Mouse (Mus musculus) heart, embryonic 11.5 days (tissue): ENCODE measurements at regions not wholly inside any gene's neighbourhood (a gene's known extent, or its start where the extent isn't known, plus 50 kb on each side); places are given as distances from the start of the nearest gene placed in this dataset.

Experiments used
- ATAC-seq: fragments of 200-750 bp; cut with Nextera tagmentation; replicated peaks from 2 replicates; pipeline ENCODE4 v1.8.0; 2017; ENCODE audit warnings: moderate library complexity; ENCODE audit not compliant: insufficient number of reproducible peaks, low FRiP score, low TSS enrichment
- H3K27ac ChIP-seq: fragments of 300-500 bp; sonication (generic); 2 replicates; pipeline ENCODE4 v1.5.1; 2014; ENCODE audit warnings: mild to moderate bottlenecking, low read depth, low read length
- H3K27me3 ChIP-seq: fragments of 300-500 bp; sonication (generic); 2 replicates; pipeline ENCODE4 v1.6.1; 2014; ENCODE audit warnings: mild to moderate bottlenecking, low read length, mixed read lengths; ENCODE audit not compliant: control insufficient read depth, insufficient read depth
- H3K36me3 ChIP-seq: fragments of 300-500 bp; sonication (generic); 2 replicates; pipeline ENCODE4 v1.6.1; 2014; ENCODE audit warnings: mild to moderate bottlenecking, low read length, moderate library complexity, mixed read lengths; ENCODE audit not compliant: control insufficient read depth, insufficient read depth
- H3K4me1 ChIP-seq: fragments of 300-500 bp; sonication (generic); 2 replicates; pipeline ENCODE4 v1.6.1; 2014; ENCODE audit warnings: low read length; ENCODE audit not compliant: control insufficient read depth, insufficient read depth
- H3K4me2 ChIP-seq: fragments of 300-500 bp; sonication (generic); 2 replicates; pipeline ENCODE4 v1.6.1; 2014; ENCODE audit warnings: mild to moderate bottlenecking, moderate library complexity
- H3K4me3 ChIP-seq: fragments of 300-500 bp; sonication (generic); 2 replicates; pipeline ENCODE4 v1.5.1; 2014; ENCODE audit warnings: low read depth, low read length
- H3K9ac ChIP-seq: fragments of 300-500 bp; sonication (generic); 2 replicates; pipeline ENCODE4 v1.6.1; 2014; ENCODE audit warnings: mild to moderate bottlenecking, low read depth, low read length, moderate library complexity
- H3K9me3 ChIP-seq: fragments of 300-500 bp; sonication (generic); replicated peaks from 2 replicates; pipeline ENCODE4 v1.6.1; 2016; ENCODE audit warnings: low read length; ENCODE audit not compliant: control insufficient read depth
- WGBS: fragments of 180-500 bp; shearing (Covaris S2); extraction: QIAGEN DNeasy Blood & Tissue Kit; methylation state at CpG from one replicate; pipeline ENCODE4 v1.1.7; 2014; ENCODE audit not compliant: insufficient replicate concordance; 5-methylcytosine and 5-hydroxymethylcytosine counted together

DNA sequence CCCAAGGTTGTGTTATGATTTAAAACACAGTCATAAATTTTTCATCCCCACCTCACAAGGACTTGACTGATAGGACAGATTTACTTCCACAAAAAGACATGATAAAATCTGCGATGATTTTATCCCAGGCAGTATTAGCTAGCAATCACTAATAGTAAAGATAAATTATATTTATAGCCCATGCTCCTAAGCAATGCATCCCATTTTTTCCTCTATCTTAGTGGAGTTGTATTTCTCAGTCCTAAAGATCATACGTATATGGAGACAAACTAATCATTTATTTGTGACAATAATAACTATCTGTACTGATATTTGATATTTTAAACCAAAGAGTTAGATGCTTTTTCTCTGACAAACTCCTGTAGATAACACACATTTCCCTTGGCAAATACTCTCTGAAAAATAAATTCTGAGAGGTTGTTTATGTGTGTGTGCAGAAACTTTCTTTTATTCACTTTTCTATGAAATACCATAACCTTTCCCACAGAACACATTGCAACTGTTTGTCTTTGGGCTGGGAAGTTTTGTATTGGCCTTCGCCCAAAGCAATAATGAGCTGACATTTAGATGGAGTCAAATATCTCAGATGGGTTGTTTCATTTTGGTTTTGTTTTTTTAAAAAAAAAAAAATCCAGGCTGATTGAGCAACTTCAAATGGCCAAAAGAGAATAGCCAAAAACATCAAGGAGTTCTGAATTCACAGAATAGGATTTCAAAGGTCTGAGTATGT lies 355.5 kb upstream of the Lmcd1 start:
- H3K36me3 ChIP-seq: no peaks in the 10 kb centered on the region
- ATAC-seq: no peak

DNA sequence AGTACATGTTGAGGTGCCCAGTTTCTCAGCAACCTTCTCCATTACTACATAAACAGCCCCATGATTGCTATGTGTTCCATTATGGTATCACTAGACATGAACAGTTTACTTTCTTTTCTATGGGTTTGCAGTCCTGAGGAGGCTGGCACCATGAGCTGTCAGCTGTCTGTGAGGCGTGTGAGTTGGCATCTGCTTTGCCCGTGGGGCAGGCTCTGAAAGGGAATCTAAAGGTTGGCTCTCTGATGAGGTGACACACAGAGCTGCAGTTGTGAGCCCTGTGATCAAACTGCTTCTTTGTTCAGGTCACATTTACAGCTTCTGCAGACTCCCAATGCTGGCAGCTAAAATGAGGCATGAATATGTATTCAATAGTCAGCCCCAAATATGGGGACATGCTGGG lies 341.0 kb upstream of the Lmcd1 start:
- H3K27me3 ChIP-seq: no peaks in the 10 kb centered on the region
- H3K4me3 ChIP-seq: no peak overlapping the region
- no peak for ATAC-seq
- 77% methylated on average over 2 of the region's 2 CpGs for WGBS
- H3K27ac ChIP-seq: no peak overlapping the region
- H3K4me2 ChIP-seq: no peak overlapping the region
- H3K9ac ChIP-seq: no peak overlapping the region
- H3K9me3 ChIP-seq: no peaks in the 10 kb centered on the region
- H3K4me1 ChIP-seq: no peaks in the 10 kb centered on the region
- no peaks in the 10 kb centered on the region for H3K36me3 ChIP-seq

More for the DNA sequence above, 355.5 kb upstream of the Lmcd1 start:
- H3K9me3 ChIP-seq: no peaks in the 10 kb centered on the region
- no peak overlapping the region for H3K4me3 ChIP-seq
- H3K27me3 ChIP-seq: no peaks in the 10 kb centered on the region
- H3K4me1 ChIP-seq: no peaks in the 10 kb centered on the region
- H3K4me2 ChIP-seq: no peak overlapping the region
- no peak overlapping the region for H3K9ac ChIP-seq
- H3K27ac ChIP-seq: no peak overlapping the region
- WGBS: 78% methylated on average over 3 of the region's 3 CpGs

DNA sequence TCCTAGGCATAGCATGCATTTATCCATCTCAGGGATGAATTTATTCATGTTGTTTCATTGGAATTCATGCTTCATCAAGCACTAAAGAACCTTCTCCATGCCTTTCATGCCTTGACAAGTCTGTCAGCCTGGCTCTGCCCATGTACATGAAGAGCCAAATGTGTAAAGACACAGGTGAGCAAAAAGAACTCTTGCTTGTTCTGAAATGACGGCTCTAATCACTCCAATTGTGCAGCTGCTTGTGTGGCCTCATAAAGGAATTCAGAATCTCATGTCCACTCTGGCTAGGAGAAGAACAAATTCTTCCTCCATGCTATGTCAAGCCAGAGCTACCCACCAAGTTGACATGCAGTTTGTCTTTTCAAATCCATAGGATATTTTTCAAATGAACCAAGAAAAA lies 319.2 kb upstream of the Lmcd1 start:
- no peak overlapping the region for H3K4me2 ChIP-seq
- 70% methylated on average over 1 of the region's 1 CpGs for WGBS
- H3K4me1 ChIP-seq: no peaks in the 10 kb centered on the region
- no peak overlapping the region for H3K4me3 ChIP-seq
- H3K9me3 ChIP-seq: no peaks in the 10 kb centered on the region
- no peak overlapping the region for H3K27ac ChIP-seq
- no peak for ATAC-seq
- H3K27me3 ChIP-seq: no peaks in the 10 kb centered on the region
- no peaks in the 10 kb centered on the region for H3K36me3 ChIP-seq
- no peak overlapping the region for H3K9ac ChIP-seq

DNA sequence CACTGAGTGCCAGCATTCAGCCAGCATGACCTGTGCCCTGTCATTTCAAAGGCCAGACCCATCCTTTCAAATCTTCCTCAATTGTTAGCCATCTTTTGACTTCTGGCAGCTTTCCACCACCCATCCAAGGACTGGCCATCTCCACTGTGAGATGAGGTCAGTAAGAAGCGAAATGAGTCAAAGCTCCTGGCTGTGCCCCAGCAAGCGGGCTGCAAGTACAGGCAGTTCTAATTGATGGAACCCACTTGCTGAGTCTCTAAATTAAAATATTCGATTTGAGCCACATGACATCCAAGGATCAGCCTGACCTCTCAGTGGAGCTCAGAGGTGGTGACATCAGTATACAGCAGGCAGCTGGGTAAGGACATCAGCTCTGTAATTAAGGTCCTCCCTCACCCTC lies 307.8 kb upstream of the Lmcd1 start:
- H3K4me1 ChIP-seq: no peaks in the 10 kb centered on the region
- H3K4me2 ChIP-seq: no peak overlapping the region
- H3K9ac ChIP-seq: no peak overlapping the region
- ATAC-seq: no peak
- no peaks in the 10 kb centered on the region for H3K27me3 ChIP-seq
- H3K9me3 ChIP-seq: no peaks in the 10 kb centered on the region
- H3K4me3 ChIP-seq: no peak overlapping the region
- H3K36me3 ChIP-seq: no peaks in the 10 kb centered on the region
- H3K27ac ChIP-seq: no peak overlapping the region
- WGBS: 74% methylated on average over 3 of the region's 3 CpGs

DNA sequence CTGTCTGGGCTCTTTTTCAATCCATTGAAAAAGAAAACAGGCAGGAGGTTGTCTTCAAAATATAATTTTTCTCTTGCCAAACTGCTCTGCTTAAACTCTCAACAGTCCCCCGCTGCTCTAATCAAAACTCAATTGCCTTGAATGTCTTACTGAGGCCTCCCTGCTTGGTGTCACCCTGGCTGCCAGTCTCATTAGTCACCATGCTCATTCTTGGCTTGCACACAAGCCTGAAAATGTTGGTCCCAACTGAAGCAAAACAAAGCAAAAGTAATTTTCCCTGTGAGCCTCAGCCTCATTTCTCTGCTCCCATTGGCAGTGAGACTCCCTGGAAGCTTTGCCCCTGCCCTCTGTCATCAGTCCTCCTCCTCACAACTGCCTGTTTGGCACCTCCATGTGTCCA lies 288.1 kb upstream of the Lmcd1 start:
- H3K4me2 ChIP-seq: no peak overlapping the region
- 52% methylated on average over 1 of the region's 1 CpGs for WGBS
- no peaks in the 10 kb centered on the region for H3K9me3 ChIP-seq
- H3K4me3 ChIP-seq: no peak overlapping the region
- ATAC-seq: no peak
- no peaks in the 10 kb centered on the region for H3K4me1 ChIP-seq
- H3K36me3 ChIP-seq: no peaks in the 10 kb centered on the region
- H3K9ac ChIP-seq: no peak overlapping the region
- no peaks in the 10 kb centered on the region for H3K27me3 ChIP-seq
- no peak overlapping the region for H3K27ac ChIP-seq

DNA sequence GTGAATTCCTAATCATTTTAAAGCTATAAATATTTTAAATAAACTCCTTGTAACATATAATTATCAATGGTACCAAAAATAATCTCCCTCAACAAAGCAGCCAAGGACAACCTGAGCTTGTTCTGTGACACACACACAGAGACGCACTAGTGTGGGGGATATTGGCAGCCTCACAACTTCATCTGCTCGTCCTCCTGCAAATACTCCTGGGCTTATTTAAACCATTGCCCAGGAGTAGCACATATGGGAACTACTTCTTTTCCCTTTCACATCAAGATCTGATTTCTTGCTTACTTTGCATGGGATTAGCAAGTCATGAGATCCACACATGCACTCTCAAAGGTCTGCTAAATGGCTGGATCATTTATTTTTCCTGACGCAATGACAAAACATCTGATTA lies 277.7 kb upstream of the Lmcd1 start:
- ATAC-seq: no peak
- Histone ChIP-seq H3K36me3 (no peaks in the 10 kb centered on the region), H3K9ac (no peak overlapping the region), H3K4me2 (no peak overlapping the region), H3K27me3 (no peaks in the 10 kb centered on the region), H3K9me3 (no peaks in the 10 kb centered on the region), H3K4me1 (no peaks in the 10 kb centered on the region), H3K4me3 (no peak overlapping the region), H3K27ac (no peak overlapping the region)
- WGBS: 65% methylated on average over 3 of the region's 3 CpGs

DNA sequence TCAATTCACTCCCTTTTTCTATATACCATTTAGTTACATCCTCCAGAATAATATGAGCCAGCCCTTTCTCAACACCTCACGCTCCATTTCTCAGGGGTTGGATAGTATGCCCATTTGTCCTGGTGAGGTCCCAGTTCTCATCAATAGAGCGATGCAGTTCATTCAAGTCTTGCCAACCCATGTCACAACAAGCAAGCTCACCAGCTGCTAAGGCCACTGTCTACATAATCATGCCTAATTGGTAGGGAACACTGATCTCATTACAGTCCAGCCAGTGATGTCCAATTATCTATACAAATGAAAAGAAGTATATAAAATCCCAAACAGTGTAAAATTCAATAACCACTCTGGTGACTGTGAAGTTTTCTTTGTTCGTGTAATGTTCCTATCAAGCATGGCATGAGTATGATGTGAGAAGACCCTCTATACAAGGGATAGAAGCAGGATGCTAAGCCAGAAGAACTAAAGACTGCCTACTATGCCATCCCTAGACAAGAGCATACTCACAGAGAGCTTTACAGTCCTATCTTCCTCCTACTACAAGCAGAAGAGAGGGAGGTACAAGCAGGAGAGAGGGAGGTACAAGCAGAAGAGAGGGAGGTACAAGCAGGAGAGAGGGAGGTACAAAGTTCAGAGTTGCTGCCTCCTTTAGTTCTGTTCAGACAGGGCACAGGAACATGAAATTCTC lies 269.6 kb upstream of the Lmcd1 start:
- no peak overlapping the region for H3K27ac ChIP-seq
- H3K4me1 ChIP-seq: no peaks in the 10 kb centered on the region
- no peak overlapping the region for H3K9ac ChIP-seq
- ATAC-seq: no peak
- H3K4me2 ChIP-seq: no peak overlapping the region
- no peaks in the 10 kb centered on the region for H3K9me3 ChIP-seq
- no peak overlapping the region for H3K4me3 ChIP-seq
- no peaks in the 10 kb centered on the region for H3K27me3 ChIP-seq
- no peaks in the 10 kb centered on the region for H3K36me3 ChIP-seq
- WGBS: 77% methylated on average over 3 of the region's 3 CpGs

DNA sequence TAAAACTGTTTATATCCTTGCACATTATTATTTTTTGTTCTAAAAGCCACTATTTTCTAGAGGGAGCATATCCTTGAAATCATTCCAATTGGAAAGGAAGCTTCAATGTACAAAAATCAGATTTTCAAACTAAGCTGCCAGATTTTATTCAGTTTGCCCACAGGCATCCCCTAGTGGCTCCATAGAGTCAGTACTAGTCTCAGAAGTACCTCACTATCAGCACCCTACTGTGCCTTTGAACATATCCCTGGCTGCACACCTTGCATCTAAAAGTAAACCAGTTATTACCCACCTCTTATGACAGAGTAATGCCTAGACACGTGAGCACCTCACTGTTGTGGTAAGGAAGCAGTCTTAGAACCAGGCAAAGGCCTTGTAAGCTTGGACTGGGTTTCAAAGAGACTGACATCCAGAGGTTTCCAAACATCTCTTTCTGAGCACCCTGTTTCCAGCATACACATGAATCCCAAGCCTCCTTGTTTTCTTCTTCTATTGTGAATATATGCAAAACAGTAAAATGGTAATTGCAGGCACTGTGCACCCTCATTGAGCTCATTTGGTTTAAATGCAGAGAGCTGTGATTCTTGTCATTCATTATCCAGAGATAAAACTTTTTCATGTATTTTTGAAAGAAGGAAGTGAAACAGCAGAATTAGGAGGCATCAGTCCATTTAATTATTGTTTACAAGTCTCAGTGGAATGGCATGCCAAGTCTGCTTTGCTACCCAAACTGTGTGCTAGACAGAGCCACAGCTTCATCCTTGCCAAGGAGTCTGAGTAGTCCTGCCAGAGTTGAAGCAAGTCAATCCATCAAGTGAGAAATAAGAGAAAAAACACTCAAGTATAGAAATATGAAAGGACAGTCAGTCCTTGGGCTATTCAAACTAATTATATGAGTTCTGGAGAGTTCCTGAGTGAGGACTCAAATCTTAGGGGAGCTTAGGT lies 247.0 kb upstream of the Lmcd1 start:
- H3K36me3 ChIP-seq: no peaks in the 10 kb centered on the region
- no peak overlapping the region for H3K27ac ChIP-seq
- H3K4me3 ChIP-seq: no peak overlapping the region
- no peaks in the 10 kb centered on the region for H3K27me3 ChIP-seq
- H3K4me2 ChIP-seq: no peak overlapping the region
- ATAC-seq: no peak
- WGBS: 46% methylated on average over 1 of the region's 1 CpGs
- H3K9me3 ChIP-seq: no peaks in the 10 kb centered on the region
- no peaks in the 10 kb centered on the region for H3K4me1 ChIP-seq
- no peak overlapping the region for H3K9ac ChIP-seq
